In the genomic region with DNA sequence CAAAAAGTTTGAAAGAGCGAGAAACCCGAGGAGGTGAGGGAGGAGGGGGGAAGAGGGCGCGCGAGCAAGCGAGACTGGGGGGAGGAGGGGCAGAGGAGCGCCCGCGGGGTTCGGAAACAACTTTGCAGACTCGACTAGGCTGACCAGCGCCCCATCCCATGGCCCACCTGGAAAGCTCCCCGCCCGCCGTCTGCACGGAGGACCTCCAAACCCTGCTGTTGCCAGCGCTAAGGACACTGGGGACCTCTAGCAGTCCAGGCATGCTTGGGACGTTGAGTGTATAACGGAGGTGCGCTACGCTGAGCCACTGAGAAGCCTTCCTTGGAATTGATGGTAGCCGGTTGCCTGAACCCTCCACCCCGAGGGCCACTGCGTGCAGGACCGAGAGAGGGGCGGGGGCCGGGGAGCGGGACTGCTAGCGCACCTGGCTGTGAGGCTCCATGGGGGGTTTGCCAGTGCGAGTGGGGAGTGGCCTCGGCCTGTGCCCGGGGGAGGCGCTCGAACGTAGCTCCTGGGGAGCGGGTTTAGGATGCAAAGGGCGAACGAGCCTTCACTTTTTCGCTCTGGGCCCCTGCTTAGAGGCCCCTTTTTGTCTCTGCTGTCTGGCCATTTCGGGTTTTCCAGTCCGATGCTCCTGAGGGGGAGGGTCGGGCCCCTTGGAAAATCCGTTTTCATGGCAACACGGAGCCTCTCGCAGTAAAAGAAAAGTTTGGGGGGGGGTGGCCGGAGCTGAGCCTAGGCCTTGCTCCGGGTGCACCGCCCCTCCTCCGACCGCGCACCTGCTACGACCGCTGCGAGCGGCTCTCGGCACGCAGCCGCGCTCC, we compare ENCODE assay signal across 8 mouse cellular contexts. TPM values are rescaled to one million over a fixed set of nuclear protein-coding genes. Genes with fewer than 3 reads are reported as not detected.
DNase-seq lines count a peak whose midpoint lies in the region; ATAC-seq lines count a peak whose summit lies in the region.

No protein-coding gene starts in this region.

- no peaks in the 10 kb centered on the region for H3K36me3 ChIP-seq in liver, embryonic 12.5 days
- no peaks in the 10 kb centered on the region for H3K36me3 ChIP-seq in embryonic facial prominence, embryonic 14.5 days (ENCODE audit: control insufficient read depth, insufficient read depth, low read length)
- no peaks in the 10 kb centered on the region for H3K36me3 ChIP-seq in limb, embryonic 10.5 days
- no peaks in the 10 kb centered on the region for H3K36me3 ChIP-seq in stomach, embryonic 14.5 days (ENCODE audit: control insufficient read depth, insufficient read depth, low read length)

- no peak for DNase-seq in liver
- no peak for DNase-seq in embryonic facial prominence, embryonic 14.5 days (ENCODE audit: low spot score)
- peak; percentile 42 for DNase-seq in limb, embryonic 10.5 days (ENCODE audit: low spot score)
- no peak for DNase-seq in kidney, adult 18-20 months
- no peak for DNase-seq in layer of hippocampus, adult 11-12 months (ENCODE audit: low spot score)
- DNase-seq in left cerebral cortex, adult 9 months (ENCODE audit: low spot score in 2 of 2), result no peak

- H3K27ac ChIP-seq in liver, embryonic 12.5 days, result no peak overlapping the region
- no peak overlapping the region for H3K27ac ChIP-seq in embryonic facial prominence, embryonic 14.5 days (replicated peaks; ENCODE audit: low read depth, low read length)
- H3K27ac ChIP-seq in limb, embryonic 10.5 days, result no peak overlapping the region
- H3K27ac ChIP-seq in stomach, embryonic 14.5 days (ENCODE audit: low read length), result no peak overlapping the region

- H3K9me3 ChIP-seq in liver, embryonic 12.5 days (replicated peaks), result no peaks in the 10 kb centered on the region
- no peaks in the 10 kb centered on the region for H3K9me3 ChIP-seq in embryonic facial prominence, embryonic 14.5 days (ENCODE audit: control insufficient read depth, low read length)
- H3K9me3 ChIP-seq in limb, embryonic 10.5 days (replicated peaks), result no peaks in the 10 kb centered on the region
- H3K9me3 ChIP-seq in stomach, embryonic 14.5 days (ENCODE audit: control insufficient read depth, low read depth, low read length), result no peaks in the 10 kb centered on the region

- WGBS in liver, embryonic 12.5 days (ENCODE audit: insufficient replicate concordance), result 11% methylated on average over 40 of the region's 59 CpGs
- WGBS in embryonic facial prominence, embryonic 14.5 days, result 17% methylated on average over 23 of the region's 59 CpGs
- WGBS in limb, embryonic 10.5 days, result 18% methylated on average over 45 of the region's 59 CpGs
- WGBS in stomach, embryonic 14.5 days, result 26% methylated on average over 53 of the region's 59 CpGs

- H3K4me1 ChIP-seq in liver, embryonic 12.5 days, result no peaks in the 10 kb centered on the region
- no peaks in the 10 kb centered on the region for H3K4me1 ChIP-seq in embryonic facial prominence, embryonic 14.5 days (ENCODE audit: control insufficient read depth, insufficient read depth, low read length)
- H3K4me1 ChIP-seq in limb, embryonic 10.5 days, result peaks cover 9% of the 10 kb centered on the region; the same call in 1 of the 2 replicates
- no peaks in the 10 kb centered on the region for H3K4me1 ChIP-seq in stomach, embryonic 14.5 days (ENCODE audit: control insufficient read depth, insufficient read depth, low read length)

- no peak overlapping the region for H3K4me3 ChIP-seq in liver, embryonic 12.5 days
- H3K4me3 ChIP-seq in embryonic facial prominence, embryonic 14.5 days (ENCODE audit: low read depth, low read length), result peak overlapping the region; percentile 43
- peak overlapping the region; percentile 49; the same call in 1 of the 2 replicates for H3K4me3 ChIP-seq in limb, embryonic 10.5 days
- H3K4me3 ChIP-seq in stomach, embryonic 14.5 days (ENCODE audit: low read depth, low read length), result peak overlapping the region; percentile 30; the same call in 1 of the 2 replicates

- peaks cover 100% of the 10 kb centered on the region for H3K27me3 ChIP-seq in liver, embryonic 12.5 days (replicated peaks)
- H3K27me3 ChIP-seq in embryonic facial prominence, embryonic 14.5 days (replicated peaks; ENCODE audit: control insufficient read depth, insufficient read depth, low read length), result peaks cover 92% of the 10 kb centered on the region
- peaks cover 100% of the 10 kb centered on the region for H3K27me3 ChIP-seq in limb, embryonic 10.5 days (ENCODE audit: low read depth, poor library complexity, severe bottlenecking)
- H3K27me3 ChIP-seq in stomach, embryonic 14.5 days (ENCODE audit: control insufficient read depth, insufficient read depth, low read length), result 0 out of 2 replicates have a peak, but pooled peaks cover 9% of the 10 kb centered on the region

- no peak overlapping the region for H3K9ac ChIP-seq in liver, embryonic 12.5 days
- no peak overlapping the region for H3K9ac ChIP-seq in embryonic facial prominence, embryonic 14.5 days (ENCODE audit: low read depth, low read length)
- H3K9ac ChIP-seq in stomach, embryonic 14.5 days (replicated peaks; ENCODE audit: low read depth, low read length), result no peak overlapping the region

- ATAC-seq in liver, embryonic 12.5 days, result no peak
- ATAC-seq in embryonic facial prominence, embryonic 14.5 days (ENCODE audit: low read depth), result no peak
- no peak for ATAC-seq in stomach, embryonic 14.5 days (ENCODE audit: insufficient number of reproducible peaks, insufficient read depth, low FRiP score, low read depth)

- H3K4me2 ChIP-seq in liver, embryonic 12.5 days, result peak overlapping the region; percentile 10
- peak overlapping the region; percentile 62 for H3K4me2 ChIP-seq in embryonic facial prominence, embryonic 14.5 days (ENCODE audit: low read depth, low read length)
- H3K4me2 ChIP-seq in stomach, embryonic 14.5 days (replicated peaks; ENCODE audit: low read depth, low read length), result peak overlapping the region; percentile 53

RNA-seq across cellular contexts. Expression of a gene that starts 0.7 kb away (rescaled TPM):
- not detected in 2 replicates for polyA plus RNA-seq in liver, embryonic 12.5 days (2016; fragmentation: Nextera tagmentation; extraction: Ambion mirVana)
- polyA plus RNA-seq in embryonic facial prominence, embryonic 14.5 days (2014; fragmentation: Nextera tagmentation; extraction: Ambion mirVana), result 0.11 and 0.13 TPM in 2 replicates
- not detected in 2 replicates for polyA plus RNA-seq in limb, embryonic 10.5 days (2016; fragmentation: Nextera tagmentation; extraction: Ambion mirVana)
- polyA plus RNA-seq in stomach, embryonic 14.5 days (2014; fragmentation: Nextera tagmentation; extraction: Ambion mirVana), result not detected in 2 replicates

Comparison
In these comparisons a context has a peak if more than half of its experiments do, and no peak if none do; other contexts are left out.
1. H3K4me2 ChIP-seq: peak in every context shown above with its lines; median percentile 62 in embryonic facial prominence, embryonic 14.5 days; 53 in stomach, embryonic 14.5 days; 10 in liver, embryonic 12.5 days.